Mouse (Mus musculus) ES-E14 (cell line): ENCODE results near the gene Pth1r. TPM values are rescaled to one million over a fixed set of nuclear protein-coding genes. Genes with fewer than 3 reads are reported as not detected.
A peak's percentile ranks its signal among the peaks of the same experiment; 100 is the strongest.
"Not testable (repeated sequence)": the region's sequence is repeated elsewhere in the genome, so short reads cannot be mapped to it uniquely, and the experiment has no call there.

Experiments
- DNase-seq: peaks from one replicate; pipeline ENCODE4 v3.0.0-alpha.2; 2013; ENCODE audit warnings: low read depth, low spot score
- H3K27ac ChIP-seq: 2 replicates; pipeline ENCODE4 v1.5.1; 2012; ENCODE audit warnings: low read depth, mild to moderate bottlenecking, low read length, moderate library complexity, mixed read lengths; ENCODE audit not compliant: poor library complexity, insufficient read depth, severe bottlenecking
- H3K36me3 ChIP-seq: 2 replicates; pipeline ENCODE4 v1.6.1; 2012; ENCODE audit warnings: mild to moderate bottlenecking, low read length, moderate library complexity, mixed read lengths; ENCODE audit not compliant: control insufficient read depth, poor library complexity, insufficient read depth, severe bottlenecking
- H3K4me1 ChIP-seq, 2 experiments: fragments of 150-350 bp in 1 of 2; sonication (generic) in 1 of 2; 2 replicates each; pipeline ENCODE4 v1.6.1; 2012; ENCODE audit warnings: low read length in 2 of 2, mild to moderate bottlenecking in 1 of 2, mixed read lengths in 1 of 2; ENCODE audit not compliant: control insufficient read depth in 2 of 2, insufficient read depth in 2 of 2, poor library complexity in 1 of 2
- H3K4me3 ChIP-seq, 2 experiments: fragments of 150-350 bp in 1 of 2; sonication (generic) in 1 of 2; 2 replicates each; pipeline ENCODE4 v1.5.1; 2012; ENCODE audit warnings: low read length in 2 of 2, low read depth in 1 of 2, mild to moderate bottlenecking in 1 of 2, mixed read lengths in 1 of 2; ENCODE audit not compliant: insufficient read depth in 1 of 2, poor library complexity in 1 of 2, severe bottlenecking in 1 of 2
- H3K9ac ChIP-seq: 2 replicates; pipeline ENCODE4 v1.6.1; 2012; ENCODE audit warnings: low read depth, mild to moderate bottlenecking, low read length, mixed read lengths; ENCODE audit not compliant: poor library complexity, insufficient read depth, severe bottlenecking
- H3K9me3 ChIP-seq: fragments of 150-350 bp; sonication (generic); 2 replicates; pipeline ENCODE4 v1.6.1; 2012; ENCODE audit warnings: low read depth, mild to moderate bottlenecking, low read length; ENCODE audit not compliant: control insufficient read depth, insufficient read depth
- CHD2 ChIP-seq: IDR thresholded peaks from 2 replicates; pipeline ENCODE4 v1.6.1; 2014; ENCODE audit warnings: mild to moderate bottlenecking, low read depth, low read length, inconsistent platforms
- HCFC1 ChIP-seq: IDR thresholded peaks from 2 replicates; pipeline ENCODE4 v1.6.1; 2012; ENCODE audit warnings: low read length, inconsistent platforms, borderline replicate concordance; ENCODE audit not compliant: insufficient read depth
- MAFK ChIP-seq: IDR thresholded peaks from 2 replicates; pipeline ENCODE4 v1.6.1; 2014; ENCODE audit warnings: mild to moderate bottlenecking, low read depth, low read length, inconsistent platforms; ENCODE audit not compliant: insufficient read depth
- ZC3H11A ChIP-seq: IDR thresholded peaks from 2 replicates; pipeline ENCODE4 v1.6.1; 2012; ENCODE audit warnings: low read depth, mild to moderate bottlenecking, inconsistent platforms, low read length, borderline replicate concordance
- ZNF384 ChIP-seq: IDR thresholded peaks from 2 replicates; pipeline ENCODE4 v1.6.1; 2012; ENCODE audit warnings: low read depth, low read length, inconsistent platforms
- in situ Hi-C, 2 experiments: fragments of 600-800 bp; cut with MboI; formaldehyde crosslinking; loops; one replicate each; pipeline ENCODE4 v1.15.1; 2025; ENCODE audit warnings: low sequenced_read_pairs in 2 of 2, inconsistent platforms in 1 of 2; ENCODE audit not compliant: unreplicated experiment in 2 of 2
- total RNA-seq: library from RNA; depleted of rRNA; stranded (reverse); fragments of 300-350 nt; gene quantifications from 2 replicates; pipeline ENCODE4 v1.2.3, GENCODE M21; 2012

Pth1r gene
- total RNA-seq, 1 experiment, result 6.8 TPM

DNA sequence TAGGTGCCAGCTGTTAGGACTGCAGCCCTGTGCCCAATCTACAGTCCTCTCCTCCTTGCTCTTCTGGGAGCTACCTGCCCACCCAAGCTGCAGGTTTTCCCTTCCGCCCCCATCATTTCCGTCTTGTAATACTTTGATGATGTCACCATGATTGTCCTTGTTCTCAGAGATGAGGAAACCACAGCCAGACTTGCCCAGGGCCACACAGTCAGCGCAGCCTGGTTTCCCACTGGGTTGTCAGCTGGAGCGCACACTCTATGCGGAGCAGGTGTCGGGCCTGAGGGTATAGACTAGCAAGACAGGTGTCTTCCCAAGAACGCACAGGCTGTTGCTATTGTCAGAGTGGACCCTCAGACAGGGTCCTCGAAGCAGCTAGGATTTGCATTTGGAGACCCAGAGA, 61.8 kb downstream of the Pth1r start:
- H3K27ac ChIP-seq, result no peak overlapping the region
- TF ChIP-seq HCFC1, result no peak
- TF ChIP-seq CHD2, result no peak
- no peak for TF ChIP-seq ZNF384
- TF ChIP-seq ZC3H11A, result no peak
- TF ChIP-seq MAFK, result no peak
- no peak for DNase-seq
- no peak overlapping the region for H3K9ac ChIP-seq
- peaks cover 0 to 29% of the 10 kb centered on the region in 2 experiments; a peak in 3 of 4 replicates for H3K4me1 ChIP-seq
- no peak overlapping the region for H3K4me3 ChIP-seq
- in situ Hi-C loops, result no loop called here
- no peaks in the 10 kb centered on the region for H3K36me3 ChIP-seq
- H3K9me3 ChIP-seq, result no peaks in the 10 kb centered on the region

DNA sequence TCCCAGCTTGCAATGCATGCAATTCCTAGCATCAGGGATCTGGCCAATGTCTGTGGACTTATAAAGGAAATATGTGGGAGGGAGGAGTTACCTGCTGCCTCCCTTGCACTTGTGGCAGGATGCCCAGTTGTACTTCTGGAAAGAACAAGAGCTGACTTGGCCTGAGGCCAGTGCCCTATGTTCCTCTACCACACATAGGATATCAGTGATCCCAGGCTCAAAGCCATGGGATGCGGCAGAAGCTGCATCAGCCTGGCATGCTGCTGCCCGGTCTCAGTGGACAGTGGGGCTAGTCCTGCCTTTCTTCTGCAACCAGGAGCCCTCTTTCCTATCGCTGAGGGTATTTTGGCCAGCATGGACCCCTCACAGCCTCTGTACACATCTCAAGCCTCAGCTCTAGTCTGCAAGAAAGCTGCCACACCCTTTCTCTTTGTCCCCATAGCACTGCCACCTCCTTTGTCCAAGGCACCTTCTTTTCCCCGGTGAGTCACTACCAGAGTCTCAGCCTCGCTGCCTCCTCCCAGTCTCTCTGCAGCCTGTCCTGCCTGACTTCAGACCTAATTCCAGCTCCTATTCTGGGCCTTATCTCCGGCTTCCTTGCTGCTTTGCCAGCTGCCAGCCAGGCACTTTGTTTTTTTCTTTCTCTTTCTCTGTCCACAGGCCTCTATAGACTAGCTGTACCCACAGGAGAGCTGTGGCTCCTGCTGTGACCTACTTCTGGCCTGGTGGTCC, 62.7 kb downstream of the Pth1r start:
- Histone ChIP-seq H3K4me1 (peaks cover 0 to 31% of the 10 kb centered on the region in 2 experiments; a peak in 3 of 4 replicates), H3K36me3 (no peaks in the 10 kb centered on the region), H3K27ac (no peak overlapping the region), H3K9me3 (no peaks in the 10 kb centered on the region), H3K4me3 (no peak overlapping the region), H3K9ac (no peak overlapping the region)
- in situ Hi-C loops, result no loop called here
- DNase-seq, result no peak
- TF ChIP-seq MAFK (no peak), ZNF384 (no peak), HCFC1 (no peak), ZC3H11A (no peak), CHD2 (no peak)

DNA sequence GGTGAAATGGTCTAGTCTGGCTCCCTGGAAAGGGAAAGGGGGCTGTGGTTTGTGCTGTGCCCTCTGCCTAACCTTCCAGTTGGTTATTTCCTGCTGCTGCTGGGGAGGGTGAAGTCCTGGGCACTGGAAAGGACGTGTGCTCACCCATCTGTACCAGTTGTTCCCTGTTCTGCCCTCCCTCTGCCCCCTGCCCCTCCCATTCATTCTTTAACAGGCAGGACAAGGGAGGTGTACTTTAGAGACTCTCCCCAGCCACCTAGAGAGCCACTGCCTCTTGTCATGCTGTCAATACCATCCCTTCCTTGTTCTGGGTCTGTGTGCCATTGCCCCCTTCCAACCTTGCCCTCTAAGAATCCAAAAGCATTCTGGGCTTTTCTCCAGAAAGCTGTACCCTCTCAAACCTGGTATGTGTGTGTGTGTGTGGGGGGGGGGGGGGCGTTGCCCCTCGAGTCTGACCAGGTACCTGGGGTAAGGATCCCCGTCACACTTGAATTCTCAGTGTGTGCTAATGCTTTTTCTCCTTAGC, 63.3 kb downstream of the Pth1r start:
- no peak for DNase-seq
- H3K27ac ChIP-seq, result no peak overlapping the region

DNA sequence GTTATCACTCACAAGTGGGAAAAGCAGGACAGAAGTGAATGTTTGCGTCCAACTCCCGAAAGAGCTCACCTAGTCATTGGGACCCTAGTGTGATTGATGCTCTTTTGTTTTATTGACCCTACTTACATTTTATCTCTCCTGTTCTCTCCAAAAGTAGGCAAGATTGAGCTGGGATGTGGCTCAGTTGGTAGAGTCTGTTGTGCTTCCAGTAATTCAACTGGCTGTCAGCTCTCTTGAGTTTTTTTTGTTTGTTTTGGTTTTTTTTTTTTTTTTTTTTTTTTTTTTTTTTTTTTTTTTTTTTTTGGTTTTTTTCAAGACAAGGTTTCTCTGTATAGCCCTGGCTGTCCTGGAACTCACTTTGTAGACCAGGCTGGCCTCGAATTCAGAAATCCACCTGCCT, 64.2 kb downstream of the Pth1r start:
- H3K36me3 ChIP-seq, H3K4me3 ChIP-seq, DNase-seq, H3K9ac ChIP-seq, in situ Hi-C loops, H3K9me3 ChIP-seq, H3K27ac ChIP-seq: not testable (repeated sequence)
- TF ChIP-seq ZNF384, result peak; percentile 58; the same call in 1 of the 2 replicates
- H3K4me1 ChIP-seq, result peaks cover 0 to 37% of the 10 kb centered on the region in 2 experiments; a peak in 3 of 4 replicates

More for the DNA sequence above, 63.3 kb downstream of the Pth1r start:
- Histone ChIP-seq H3K9ac (no peak overlapping the region), H3K4me1 (peaks cover 0 to 35% of the 10 kb centered on the region in 2 experiments; a peak in 3 of 4 replicates), H3K9me3 (no peaks in the 10 kb centered on the region), H3K4me3 (no peak overlapping the region), H3K36me3 (no peaks in the 10 kb centered on the region)
- no peak for TF ChIP-seq CHD2
- TF ChIP-seq ZNF384, result no peak
- no peak for TF ChIP-seq MAFK
- no peak for TF ChIP-seq HCFC1
- no peak for TF ChIP-seq ZC3H11A
- in situ Hi-C loops, result no loop called here
